In genomic region chr10:39171603-39172539, GRCm38 (mm10) we compare ENCODE assay signal across 1 mouse cellular context.
A peak's percentile ranks its signal among the peaks of the same experiment; 100 is the strongest.
TF ChIP-seq lines count a peak whose summit lies in the region.

No protein-coding gene starts in this region.

TF ChIP-seq in CH12.LX, 34 proteins besides CTCF, POLR2A, EP300 and RAD21 (continued from another document):
- TF ChIP-seq MXI1 (IDR thresholded peaks at IDR 0.05; ENCODE audit: low read depth, low read length), result peak; percentile 52; the same call in 1 of the 2 replicates
- no peak for TF ChIP-seq CHD2 (IDR thresholded peaks at IDR 0.05; ENCODE audit: low read length)
- peak; percentile 95 for TF ChIP-seq USF2 (conservative IDR thresholded peaks at IDR 0.05; ENCODE audit: low read depth, low read length)
- TF ChIP-seq MAFK (IDR thresholded peaks at IDR 0.05; ENCODE audit: insufficient replicate concordance, low read length), result no peak
- peak; percentile 97 for TF ChIP-seq MAX (IDR thresholded peaks at IDR 0.05; ENCODE audit: low read length)
- peak; percentile 85 for TF ChIP-seq MYC (IDR thresholded peaks at IDR 0.05; ENCODE audit: low read depth, low read length)
- TF ChIP-seq MEF2A (IDR thresholded peaks at IDR 0.05; ENCODE audit: borderline replicate concordance, low read depth, low read length), result peak; percentile 22; the same call in 1 of the 2 replicates
- TF ChIP-seq ZKSCAN1 (IDR thresholded peaks at IDR 0.05; ENCODE audit: borderline replicate concordance, low read depth, low read length), result no peak
- peak; percentile 38 for TF ChIP-seq HCFC1 (IDR thresholded peaks at IDR 0.05; ENCODE audit: low read depth, low read length)
- peak; percentile 97 for TF ChIP-seq BHLHE40 (IDR thresholded peaks at IDR 0.05; ENCODE audit: low read depth, low read length)
- TF ChIP-seq ETS1 (conservative IDR thresholded peaks at IDR 0.05; ENCODE audit: low read depth, low read length), result no peak
- TF ChIP-seq RCOR1 (conservative IDR thresholded peaks at IDR 0.05; ENCODE audit: low read depth, low read length), result no peak
- no peak for TF ChIP-seq ZC3H11A (IDR thresholded peaks at IDR 0.05; ENCODE audit: low read depth, low read length)
- no peak; the same call in 1 of the 2 replicates for TF ChIP-seq SIN3A (IDR thresholded peaks at IDR 0.05; ENCODE audit: low read length)
- no peak for TF ChIP-seq E2F4 (IDR thresholded peaks at IDR 0.05; ENCODE audit: insufficient replicate concordance, low read depth, low read length)
- TF ChIP-seq PAX5 (IDR thresholded peaks at IDR 0.05; ENCODE audit: low read length), result no peak
- no peak for TF ChIP-seq UBTF (IDR thresholded peaks at IDR 0.05; ENCODE audit: low read depth, low read length)
- no peak; the same call in 1 of the 2 replicates for TF ChIP-seq NELFE (IDR thresholded peaks at IDR 0.05; ENCODE audit: low read depth, low read length)
- TF ChIP-seq TCF12 (IDR thresholded peaks at IDR 0.05; ENCODE audit: low read depth, low read length), result 0 out of 2 replicates have a peak, but pooled peaks have one; percentile 27
- no peak for TF ChIP-seq IRF4 (IDR thresholded peaks at IDR 0.05; ENCODE audit: low read depth, low read length)
- TF ChIP-seq CHD1 (IDR thresholded peaks at IDR 0.05; ENCODE audit: low read depth, low read length), result no peak
- 0 out of 2 replicates have a peak, but pooled peaks have one; percentile 12 for TF ChIP-seq JUND (conservative IDR thresholded peaks at IDR 0.05; ENCODE audit: low read depth, low read length)
- no peak for TF ChIP-seq JUN (IDR thresholded peaks at IDR 0.05; ENCODE audit: insufficient read depth, low read depth, low read length)
TF ChIP-seq in CH12.LX: peak in this region for 13.
